Mouse (Mus musculus) right cerebral cortex, postnatal 36 days (tissue): Measurements from ENCODE around the gene Mllt3.

Source experiments
- DNase-seq, 2 experiments: peaks; one replicate each; pipeline ENCODE4 v3.0.0; 2022; ENCODE audit warnings: low spot score in 2 of 2, mixed read lengths in 1 of 2

The Mllt3 gene

GRCm38 (mm10) chr4:87775721-87776120 lies 257.4 kb downstream of the Mllt3 start:
- no peak for DNase-seq

- DNase-seq, result no peak
These were observed 258.6 kb downstream of the Mllt3 start for GRCm38 (mm10) chr4:87774515-87774914.

GRCm38 (mm10) chr4:87767711-87768561 lies 265.2 kb downstream of the Mllt3 start:
- DNase-seq, result peak; percentile 5 to 23

GRCm38 (mm10) chr4:87765729-87766128 lies 267.4 kb downstream of the Mllt3 start:
- DNase-seq, result no peak

- DNase-seq, result no peak
These were observed 272.1 kb downstream of the Mllt3 start for GRCm38 (mm10) chr4:87761075-87761474.

GRCm38 (mm10) chr4:87760297-87760696 lies 272.9 kb downstream of the Mllt3 start:
- no peak for DNase-seq

- DNase-seq, result no peak
These were observed 273.5 kb downstream of the Mllt3 start for GRCm38 (mm10) chr4:87759625-87760024.

GRCm38 (mm10) chr4:87759110-87759509 lies 274.1 kb downstream of the Mllt3 start:
- no peak for DNase-seq

GRCm38 (mm10) chr4:87751515-87751864 lies 281.7 kb downstream of the Mllt3 start:
- no peak for DNase-seq

GRCm38 (mm10) chr4:87750856-87751514 lies 282.2 kb downstream of the Mllt3 start:
- DNase-seq, result no peak

- no peak for DNase-seq
These were observed 283.5 kb downstream of the Mllt3 start for GRCm38 (mm10) chr4:87749532-87750234.

GRCm38 (mm10) chr4:87745016-87745645 lies 288.0 kb downstream of the Mllt3 start:
- no peak for DNase-seq

GRCm38 (mm10) chr4:87739524-87740128 lies 293.5 kb downstream of the Mllt3 start:
- peak in 1 of 2 experiments; percentile 12 for DNase-seq

- no peak for DNase-seq
These were observed 294.1 kb downstream of the Mllt3 start for GRCm38 (mm10) chr4:87739104-87739503.

- no peak for DNase-seq
These were observed 295.9 kb downstream of the Mllt3 start for GRCm38 (mm10) chr4:87737201-87737806.

- no peak for DNase-seq
These were observed 296.4 kb downstream of the Mllt3 start for GRCm38 (mm10) chr4:87736779-87737178.

GRCm38 (mm10) chr4:87731118-87731672 lies 302.0 kb downstream of the Mllt3 start:
- DNase-seq, result no peak

GRCm38 (mm10) chr4:87728581-87728980 lies 304.6 kb downstream of the Mllt3 start:
- DNase-seq, result peak; percentile 37 to 58

- DNase-seq, result no peak
These were observed 309.7 kb downstream of the Mllt3 start for GRCm38 (mm10) chr4:87723448-87723847.
